In genomic region chr9:107388263-107388662, GRCm38 (mm10) we compare ENCODE assay signal across 34 mouse cellular contexts. TPM values are rescaled to one million over a fixed set of nuclear protein-coding genes. Genes with fewer than 3 reads are reported as not detected.
"Had no signal": no experiment of that assay in that cellular context is flagged by ENCODE, and none has a peak within 500 bp of the region (broad histone marks: within the 10 kb centered on the region; RNA-seq: fewer than 3 reads in every experiment).

No protein-coding gene starts in this region.

- DNase-seq: left cerebral cortex, postnatal 4 days; liver; liver, embryonic 13.5 days; liver, postnatal 0 days; lung, adult 18-20 months; lung, adult 2 months; lung, embryonic 14.5 days; lung, postnatal 10 days; lung, postnatal 14 days; lung, postnatal 36 days; lung, postnatal 4 days; midbrain, embryonic 14.5 days had no signal

- H3K4me2 ChIP-seq: limb, embryonic 12.5 days; limb, embryonic 13.5 days; limb, embryonic 15.5 days; liver, embryonic 11.5 days; liver, embryonic 12.5 days; liver, embryonic 13.5 days; liver, embryonic 15.5 days; lung, embryonic 14.5 days; lung, embryonic 15.5 days; midbrain, embryonic 11.5 days; midbrain, embryonic 12.5 days; midbrain, embryonic 13.5 days; midbrain, embryonic 15.5 days had no signal

- H3K9ac ChIP-seq: limb, embryonic 12.5 days; limb, embryonic 13.5 days; limb, embryonic 15.5 days; liver, embryonic 12.5 days; liver, embryonic 13.5 days; liver, embryonic 14.5 days; liver, embryonic 15.5 days; liver, postnatal 0 days; lung, embryonic 14.5 days; lung, embryonic 15.5 days; midbrain, embryonic 12.5 days; midbrain, embryonic 13.5 days; midbrain, embryonic 15.5 days had no signal

- H3K27me3 ChIP-seq: midbrain, embryonic 15.5 days had no signal

- H3K4me3 ChIP-seq: limb, embryonic 10.5 days; limb, embryonic 12.5 days; limb, embryonic 13.5 days; limb, embryonic 15.5 days; liver, embryonic 12.5 days; liver, embryonic 13.5 days; liver, embryonic 15.5 days; lung, embryonic 15.5 days; megakaryocyte, embryonic 14.5 days; midbrain, embryonic 10.5 days; midbrain, embryonic 12.5 days; midbrain, embryonic 13.5 days; midbrain, embryonic 15.5 days; myocyte had no signal

- H3K4me1 ChIP-seq: liver, embryonic 12.5 days; liver, embryonic 13.5 days; liver, embryonic 15.5 days; lung, embryonic 15.5 days; megakaryocyte, embryonic 14.5 days had no signal

- H3K36me3 ChIP-seq: limb, embryonic 10.5 days; limb, embryonic 12.5 days; limb, embryonic 13.5 days; limb, embryonic 15.5 days; liver, embryonic 12.5 days; liver, embryonic 13.5 days; liver, embryonic 15.5 days; lung, embryonic 15.5 days; midbrain, embryonic 10.5 days; midbrain, embryonic 12.5 days; midbrain, embryonic 13.5 days; midbrain, embryonic 15.5 days had no signal

- H3K9me3 ChIP-seq: limb, embryonic 10.5 days; limb, embryonic 12.5 days; limb, embryonic 13.5 days; limb, embryonic 15.5 days; liver, embryonic 12.5 days; liver, embryonic 13.5 days; liver, embryonic 15.5 days; lung, embryonic 15.5 days; megakaryocyte, embryonic 14.5 days; midbrain, embryonic 10.5 days; midbrain, embryonic 12.5 days; midbrain, embryonic 13.5 days; midbrain, embryonic 15.5 days had no signal

- H3K27ac ChIP-seq: limb, embryonic 10.5 days; limb, embryonic 12.5 days; limb, embryonic 13.5 days; limb, embryonic 15.5 days; liver, embryonic 12.5 days; liver, embryonic 13.5 days; liver, embryonic 14.5 days; liver, embryonic 15.5 days; lung, embryonic 15.5 days; macrophage; midbrain, embryonic 10.5 days; midbrain, embryonic 12.5 days; midbrain, embryonic 13.5 days; midbrain, embryonic 15.5 days had no signal

RNA-seq across cellular contexts. Expression of gene Cacna2d2, which starts 11.1 kb away (rescaled TPM):
- total RNA-seq: liver, adult 2 months; megakaryocyte-erythroid progenitor cell, adult 5-6 weeks; monocyte, adult 5-6 weeks had no signal
- polyA plus RNA-seq: liver, adult 2 months; liver, embryonic 13.5 days; liver, embryonic 16.5 days; liver, postnatal 0 days; lung, embryonic 14.5 days; macrophage had no signal

RNA-seq across cellular contexts. Expression of gene 6430571L13Rik, which starts 47.9 kb away (rescaled TPM):
- total RNA-seq: megakaryocyte, adult 5-6 weeks; monocyte, adult 5-6 weeks had no signal
- polyA plus RNA-seq: macrophage had no signal
